Mouse (Mus musculus) bone marrow, adult 2 months (tissue): ENCODE measurements around the gene Gm28576. TPM values are rescaled to one million over a fixed set of nuclear protein-coding genes. Genes with fewer than 3 reads are reported as not detected.
"Not testable (repeated sequence)": the region's sequence is repeated elsewhere in the genome, so short reads cannot be mapped to it uniquely, and the experiment has no call there.

Experiments used
- H3K27ac ChIP-seq: fragments of 200-500 bp; 2 replicates; pipeline ENCODE4 v1.5.1; 2012; ENCODE audit warnings: low read depth, mild to moderate bottlenecking, control low read depth, inconsistent platforms, low read length; ENCODE audit not compliant: control insufficient read depth, poor library complexity, insufficient read depth
- H3K4me1 ChIP-seq: fragments of 200-500 bp; 2 replicates; pipeline ENCODE4 v1.6.1; 2011; ENCODE audit warnings: low read length; ENCODE audit not compliant: control insufficient read depth, insufficient read depth
- H3K4me3 ChIP-seq: fragments of 200-500 bp; replicated peaks from 2 replicates; pipeline ENCODE3; 2011; ENCODE audit warnings: mild to moderate bottlenecking, low read depth, low read length, control low read depth; ENCODE audit not compliant: control insufficient read depth
- WGBS: fragments of 180-500 bp; shearing (Covaris S2); methylation state at CpG from one replicate; pipeline ENCODE4 v1.1.7; 2018; 5-methylcytosine and 5-hydroxymethylcytosine counted together
- polyA plus RNA-seq: library from polyadenylated mRNA; stranded (reverse); fragments of >200 nt; gene quantifications from 2 replicates; pipeline ENCODE4 v1.2.4, GENCODE M21; 2011; ENCODE audit warnings: low replicate concordance; ENCODE audit not compliant: missing spikeins, insufficient read depth, insufficient read length

The Gm28576 gene
- not detected in 2 replicates for polyA plus RNA-seq

DNA sequence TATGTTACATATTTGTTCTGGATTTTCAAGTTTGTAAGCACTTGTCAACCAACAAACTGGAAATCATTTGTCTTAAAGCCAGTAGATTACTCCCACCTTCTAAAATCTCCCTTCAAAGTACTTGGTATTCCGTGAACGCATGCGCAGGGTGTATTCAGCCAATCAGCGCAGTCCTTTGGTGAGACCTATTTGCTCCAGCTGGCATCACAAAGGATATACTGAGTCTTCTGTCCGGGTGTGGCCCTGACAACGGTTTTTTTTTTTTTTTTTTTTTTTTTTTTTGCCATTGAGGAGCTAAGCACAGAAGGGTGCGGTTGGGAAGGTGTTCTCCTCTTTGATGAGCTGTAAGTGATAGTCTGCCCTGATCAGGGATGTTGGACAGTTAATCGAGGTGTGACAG is at the start of gene Gm28576:
TSS of gene Gm28576 (plus strand) at position 301 of the 400 bp plus-strand sequence.
- H3K4me3 ChIP-seq, H3K4me1 ChIP-seq, H3K27ac ChIP-seq: not testable (repeated sequence)
- WGBS: no CpG with 5 or more reads among the region's 8 CpGs

Other genes with a start within 250 kb of the Gm28576 start
- not detected in 2 replicates for gene Gm20826, start 84.5 kb upstream of the Gm28576 start, polyA plus RNA-seq